Mouse (Mus musculus) heart, embryonic 14.5 days (tissue): Measurements from ENCODE around the gene Traf3ip2. TPM values are rescaled to one million over a fixed set of nuclear protein-coding genes. Genes with fewer than 3 reads are reported as not detected.

Experiments used
- ATAC-seq: fragments of 200-750 bp; cut with Nextera tagmentation; 2 replicates; pipeline ENCODE4 v1.8.0; 2017; ENCODE audit warnings: low read depth, moderate TSS enrichment; ENCODE audit not compliant: insufficient number of reproducible peaks, insufficient read depth, low FRiP score
- H3K27ac ChIP-seq, 2 experiments: fragments of 200-500 bp in 1 of 2; fragments of 300-500 bp in 1 of 2; sonication (generic) in 1 of 2; replicated peaks in 1 of 2; 2 replicates each; pipeline ENCODE4 v1.5.1; 2012 to 2014; ENCODE audit warnings: low read depth in 2 of 2, low read length in 2 of 2, control low read depth in 1 of 2, mild to moderate bottlenecking in 1 of 2, mixed read lengths in 1 of 2; ENCODE audit not compliant: control insufficient read depth in 1 of 2, insufficient read depth in 1 of 2
- H3K27me3 ChIP-seq: fragments of 300-500 bp; sonication (generic); 2 replicates; pipeline ENCODE4 v1.6.1; 2014; ENCODE audit warnings: mild to moderate bottlenecking, low read length, control low read depth; ENCODE audit not compliant: control insufficient read depth, insufficient read depth
- H3K36me3 ChIP-seq: fragments of 300-500 bp; sonication (generic); 2 replicates; pipeline ENCODE4 v1.6.1; 2014; ENCODE audit warnings: mild to moderate bottlenecking, control low read depth, low read length, mixed read lengths; ENCODE audit not compliant: control insufficient read depth, insufficient read depth
- H3K4me1 ChIP-seq, 2 experiments: fragments of 200-500 bp in 1 of 2; fragments of 300-500 bp in 1 of 2; sonication (generic) in 1 of 2; 2 replicates each; pipeline ENCODE4 v1.6.1; 2012 to 2014; ENCODE audit warnings: low read length in 2 of 2, control low read depth in 1 of 2, mixed read lengths in 1 of 2; ENCODE audit not compliant: control insufficient read depth in 2 of 2, insufficient read depth in 2 of 2
- H3K4me2 ChIP-seq: fragments of 300-500 bp; sonication (generic); 2 replicates; pipeline ENCODE4 v1.6.1; 2014; ENCODE audit warnings: mild to moderate bottlenecking, low read length
- H3K4me3 ChIP-seq, 2 experiments: fragments of 200-500 bp in 1 of 2; fragments of 300-500 bp in 1 of 2; sonication (generic) in 1 of 2; 2 replicates each; pipeline ENCODE4 v1.5.1; 2012 to 2014; ENCODE audit warnings: low read length in 2 of 2, mild to moderate bottlenecking in 2 of 2, control low read depth in 1 of 2, low read depth in 1 of 2, moderate library complexity in 1 of 2; ENCODE audit not compliant: control insufficient read depth in 1 of 2, insufficient read depth in 1 of 2
- H3K9ac ChIP-seq: fragments of 300-500 bp; sonication (generic); 2 replicates; pipeline ENCODE4 v1.6.1; 2014; ENCODE audit warnings: mild to moderate bottlenecking, low read length
- H3K9me3 ChIP-seq: fragments of 300-500 bp; sonication (generic); 2 replicates; pipeline ENCODE4 v1.6.1; 2016; ENCODE audit warnings: low read length, control low read depth; ENCODE audit not compliant: control insufficient read depth
- WGBS: fragments of 180-500 bp; shearing (Covaris S2); extraction: QIAGEN DNeasy Blood & Tissue Kit; methylation state at CpG from one replicate; pipeline ENCODE4 v1.1.7; 2014; 5-methylcytosine and 5-hydroxymethylcytosine counted together
- polyA plus RNA-seq: library from polyadenylated mRNA; unstranded; fragments of >200 nt; fragmentation: Nextera tagmentation; extraction: Ambion mirVana; gene quantifications from 2 replicates; pipeline ENCODE4 v1.2.1, GENCODE M21; 2014

The Traf3ip2 gene
- polyA plus RNA-seq, 1 experiment from 2014 or later: 10.2 TPM

DNA sequence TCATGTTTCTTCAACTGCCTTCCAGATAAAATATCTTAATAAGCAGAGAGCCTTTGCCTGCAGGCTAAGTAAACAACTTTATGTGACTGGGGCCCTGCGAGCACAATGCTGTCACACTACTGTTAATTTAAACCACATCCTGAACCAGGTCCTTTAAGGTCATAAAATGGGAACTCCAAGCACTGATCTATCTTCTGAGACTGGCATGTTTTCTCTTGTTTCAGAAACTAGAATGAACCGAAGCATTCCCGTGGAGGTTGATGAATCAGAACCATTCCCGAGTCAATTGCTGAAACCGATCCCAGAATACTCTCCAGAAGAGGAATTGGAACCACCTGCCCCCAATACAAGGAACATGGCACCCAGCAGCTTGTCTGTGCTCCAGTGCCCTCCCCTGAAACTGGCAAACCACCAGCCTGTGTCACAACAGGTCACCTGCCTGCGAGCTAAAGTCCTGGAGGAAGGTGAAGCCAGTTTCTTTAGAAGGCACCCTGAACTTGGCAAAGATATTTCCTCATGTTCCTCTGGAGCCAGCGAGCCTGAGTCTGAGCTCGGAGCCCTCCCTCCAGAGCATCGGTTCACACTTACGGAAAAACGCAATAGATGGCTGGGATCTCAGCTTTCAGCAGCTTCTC, 13.0 kb downstream of the Traf3ip2 start:
- Histone ChIP-seq H3K4me2 (no peak overlapping the region), H3K36me3 (peaks cover 40% of the 10 kb centered on the region), H3K9ac (no peak overlapping the region), H3K9me3 (no peaks in the 10 kb centered on the region), H3K27me3 (no peaks in the 10 kb centered on the region), H3K27ac (no peak overlapping the region), H3K4me1 (peaks cover 8 to 20% of the 10 kb centered on the region in 2 experiments), H3K4me3 (no peak overlapping the region)
- ATAC-seq: no peak
- WGBS: 76% methylated on average over 11 of the region's 11 CpGs

DNA sequence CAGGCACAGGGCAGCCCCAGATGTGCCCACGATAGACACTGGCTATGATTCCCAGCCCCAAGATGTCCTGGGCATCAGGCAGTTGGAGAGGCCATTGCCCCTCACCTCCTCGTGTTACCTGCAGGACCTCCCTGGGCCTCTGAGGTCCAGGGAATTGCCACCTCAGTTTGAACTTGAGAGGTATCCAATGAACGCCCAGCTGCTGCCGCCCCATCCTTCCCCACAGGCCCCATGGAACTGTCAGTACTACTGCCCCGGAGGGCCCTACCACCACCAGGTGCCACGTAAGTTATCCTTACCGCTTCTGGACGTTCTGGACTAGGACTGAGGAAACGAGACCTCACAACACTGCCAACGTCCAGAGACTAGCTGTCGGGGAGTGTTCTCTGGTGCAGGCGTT, 13.6 kb downstream of the Traf3ip2 start:
- H3K9me3 ChIP-seq: no peaks in the 10 kb centered on the region
- peaks cover 12 to 27% of the 10 kb centered on the region in 2 experiments for H3K4me1 ChIP-seq
- peaks cover 34% of the 10 kb centered on the region for H3K36me3 ChIP-seq
- no peaks in the 10 kb centered on the region for H3K27me3 ChIP-seq
- H3K4me3 ChIP-seq: no peak overlapping the region
- no peak overlapping the region for H3K27ac ChIP-seq
- H3K9ac ChIP-seq: no peak overlapping the region
- no peak overlapping the region for H3K4me2 ChIP-seq
- WGBS: 85% methylated on average over 12 of the region's 12 CpGs
- ATAC-seq: no peak

DNA sequence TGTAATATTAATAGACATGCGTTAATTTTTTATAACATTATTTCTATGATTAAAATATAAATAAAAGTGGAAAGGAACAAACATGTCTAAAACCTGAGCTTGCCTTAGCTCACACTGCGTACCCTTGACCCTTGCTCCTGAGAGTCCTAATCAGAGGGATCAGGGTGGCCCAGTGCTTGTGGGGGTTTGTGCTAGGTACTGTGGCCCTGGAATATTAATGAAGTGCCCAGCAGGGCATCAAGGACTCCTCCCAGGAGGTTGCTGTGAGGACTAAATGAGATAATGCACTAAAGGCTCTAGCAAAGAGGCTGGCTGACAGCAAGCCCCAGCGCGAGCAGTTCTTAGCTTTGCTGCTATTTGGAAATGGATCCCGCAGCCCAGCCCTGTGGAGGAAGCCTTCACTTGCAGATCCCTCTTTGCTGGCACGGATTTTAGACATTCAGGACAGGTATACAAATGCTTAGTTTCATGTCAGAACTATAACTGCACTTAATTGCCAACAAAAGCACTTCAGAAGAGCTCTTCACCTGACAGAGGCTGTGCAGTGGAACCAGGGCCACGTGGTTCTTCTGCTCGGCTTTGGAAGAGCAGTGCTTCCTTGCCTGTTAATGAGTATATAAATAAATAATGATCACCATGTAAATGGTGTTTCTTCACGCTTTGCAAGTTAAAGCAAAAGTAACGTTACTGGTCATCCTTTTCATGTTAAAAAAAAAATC, 16.2 kb downstream of the Traf3ip2 start:
- no peaks in the 10 kb centered on the region for H3K9me3 ChIP-seq
- peaks cover 25% of the 10 kb centered on the region for H3K36me3 ChIP-seq
- H3K27me3 ChIP-seq: no peaks in the 10 kb centered on the region
- no peak overlapping the region for H3K4me2 ChIP-seq
- H3K27ac ChIP-seq: peak overlapping the region; percentile 36 to 78; a peak in 2 of 4 replicates
- H3K9ac ChIP-seq: 0 out of 2 replicates have a peak overlapping the region, but pooled peaks have one; percentile 6
- ATAC-seq: no peak
- WGBS: 37% methylated on average over 10 of the region's 10 CpGs
- H3K4me3 ChIP-seq: no peak overlapping the region
- peaks cover 18 to 35% of the 10 kb centered on the region in 2 experiments for H3K4me1 ChIP-seq

DNA sequence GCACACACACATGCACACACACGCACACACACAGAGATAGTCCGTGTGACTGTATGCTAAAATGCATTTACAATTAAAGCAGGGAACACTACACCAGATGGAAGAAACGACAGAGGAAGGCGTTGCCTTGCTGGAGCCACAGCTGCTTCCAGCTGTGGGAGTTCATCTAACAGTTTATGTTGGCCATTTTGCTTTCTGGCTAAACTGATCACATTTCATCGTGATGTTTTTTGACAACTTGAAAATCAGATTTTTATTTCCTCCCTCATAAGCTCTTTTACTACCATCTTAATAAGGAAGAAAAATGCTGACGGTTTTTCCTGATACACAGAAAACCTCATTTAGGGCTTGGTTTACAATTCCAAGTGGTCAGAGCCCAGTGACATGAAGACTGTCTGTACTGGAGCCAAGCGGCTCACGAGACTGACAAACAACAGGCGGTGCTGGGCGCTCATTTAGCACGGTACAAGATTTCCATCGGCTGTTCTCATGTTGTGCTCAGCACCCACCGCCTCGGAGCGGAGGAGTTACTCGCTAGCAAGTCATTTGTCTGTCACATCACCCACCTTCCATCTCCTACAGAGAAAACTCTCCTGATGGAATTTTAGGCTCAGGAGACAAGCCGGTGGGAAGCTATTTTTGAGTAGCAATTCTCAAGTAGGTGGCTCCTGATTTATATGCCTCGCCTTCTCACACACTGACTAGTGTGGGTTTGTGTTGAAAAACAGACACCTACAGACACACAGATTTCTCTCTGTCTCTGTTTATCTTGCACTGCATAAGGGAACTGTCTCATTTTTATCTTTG, 17.2 kb downstream of the Traf3ip2 start:
- Histone ChIP-seq H3K27me3 (no peaks in the 10 kb centered on the region), H3K4me2 (peak overlapping the region; percentile 50), H3K36me3 (peaks cover 32% of the 10 kb centered on the region), H3K9ac (peak overlapping the region; percentile 23; the same call in 1 of the 2 replicates), H3K4me1 (peaks cover 18 to 35% of the 10 kb centered on the region in 2 experiments), H3K27ac (peak overlapping the region; percentile 78 to 92), H3K4me3 (no peak overlapping the region), H3K9me3 (no peaks in the 10 kb centered on the region)
- no peak for ATAC-seq
- WGBS: 26% methylated on average over 18 of the region's 18 CpGs

DNA sequence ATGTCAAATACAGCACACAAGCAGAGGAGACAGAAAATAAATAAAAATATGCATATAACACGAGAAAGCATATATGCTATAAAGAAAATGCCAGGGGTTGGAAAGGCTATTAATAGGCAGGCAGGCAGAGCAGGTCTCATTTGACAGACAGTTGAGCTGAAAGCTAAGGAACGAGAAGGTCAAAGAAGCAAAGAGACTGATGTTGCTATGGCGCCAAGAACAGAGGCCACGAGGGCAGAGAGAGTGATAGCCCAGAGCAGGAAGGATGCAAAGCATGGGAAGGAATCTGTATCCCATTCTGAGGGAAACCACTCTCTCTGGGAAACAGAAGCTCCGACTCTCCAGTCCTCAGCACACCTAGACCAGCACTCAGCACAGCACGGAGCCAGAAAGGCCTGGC, 18.1 kb downstream of the Traf3ip2 start:
- H3K4me1 ChIP-seq: peaks cover 18 to 35% of the 10 kb centered on the region in 2 experiments

DNA sequence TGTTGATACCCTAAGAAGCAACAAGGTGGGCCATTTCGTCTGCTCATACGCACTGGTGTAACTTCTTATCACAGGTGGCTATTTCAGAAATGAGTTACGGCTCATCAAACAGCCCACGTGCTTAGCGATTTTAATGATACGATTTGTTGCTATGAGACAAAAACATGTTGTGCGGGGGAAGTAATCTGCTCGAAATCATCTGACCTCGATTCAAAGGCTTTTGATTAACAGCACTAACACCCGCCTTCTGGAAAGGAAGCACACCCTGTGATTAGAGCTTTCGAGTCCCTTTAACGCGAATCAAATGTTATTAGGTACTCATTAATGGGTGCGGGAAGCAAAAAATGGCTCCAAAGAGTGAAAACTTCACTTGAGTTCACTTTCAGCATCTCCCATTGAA, 18.9 kb downstream of the Traf3ip2 start:
- H3K9me3 ChIP-seq: no peaks in the 10 kb centered on the region
- peak overlapping the region in 1 of 2 experiments; percentile 78; a peak in 2 of 4 replicates for H3K27ac ChIP-seq
- peaks cover 30% of the 10 kb centered on the region for H3K36me3 ChIP-seq
- no peak overlapping the region for H3K4me2 ChIP-seq
- no peak overlapping the region for H3K4me3 ChIP-seq
- 81% methylated on average over 14 of the region's 14 CpGs for WGBS
- H3K4me1 ChIP-seq: peaks cover 18 to 35% of the 10 kb centered on the region in 2 experiments
- no peak overlapping the region for H3K9ac ChIP-seq
- no peak for ATAC-seq
- H3K27me3 ChIP-seq: no peaks in the 10 kb centered on the region

More for the DNA sequence above, 18.1 kb downstream of the Traf3ip2 start:
- no peaks in the 10 kb centered on the region for H3K9me3 ChIP-seq
- 23% methylated on average over 6 of the region's 6 CpGs for WGBS
- H3K4me2 ChIP-seq: peak overlapping the region; percentile 50
- H3K4me3 ChIP-seq: no peak overlapping the region
- ATAC-seq: no peak
- H3K36me3 ChIP-seq: peaks cover 35% of the 10 kb centered on the region
- H3K27ac ChIP-seq: peak overlapping the region; percentile 57 to 78
- H3K9ac ChIP-seq: no peak overlapping the region
- H3K27me3 ChIP-seq: no peaks in the 10 kb centered on the region

DNA sequence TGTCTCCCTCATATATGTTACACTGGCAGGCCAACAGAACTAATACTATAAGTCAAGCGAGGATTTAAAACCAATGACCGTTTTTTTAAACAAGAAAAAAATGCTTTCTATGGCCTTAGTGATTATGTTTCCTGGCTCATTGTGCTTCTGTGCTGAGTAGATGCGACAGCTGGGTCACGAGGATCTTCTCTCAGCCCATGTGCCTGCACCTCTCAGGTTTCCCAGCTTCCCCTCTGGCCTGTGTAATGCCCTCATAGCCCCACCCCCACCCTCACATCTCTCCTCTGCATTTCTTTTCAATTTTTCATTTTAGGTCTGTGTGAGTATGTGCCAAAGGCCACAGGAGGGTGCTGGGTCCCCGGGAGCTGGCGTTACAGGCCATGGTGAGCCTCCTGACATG, 20.6 kb downstream of the Traf3ip2 start:
- no peak overlapping the region for H3K4me2 ChIP-seq
- no peaks in the 10 kb centered on the region for H3K27me3 ChIP-seq
- no peaks in the 10 kb centered on the region for H3K9me3 ChIP-seq
- no peak overlapping the region for H3K4me3 ChIP-seq
- H3K4me1 ChIP-seq: peaks cover 18 to 35% of the 10 kb centered on the region in 2 experiments
- no peak overlapping the region for H3K27ac ChIP-seq
- H3K36me3 ChIP-seq: peaks cover 24% of the 10 kb centered on the region
- 83% methylated on average over 6 of the region's 6 CpGs for WGBS
- no peak for ATAC-seq
- H3K9ac ChIP-seq: no peak overlapping the region
